ENCODE assay signal across 24 mouse cellular contexts in genomic region chr9:111306142-111306541, GRCm38 (mm10). TPM values are rescaled to one million over a fixed set of nuclear protein-coding genes. Genes with fewer than 3 reads are reported as not detected.
A peak's percentile ranks its signal among the peaks of the same experiment; 100 is the strongest.
DNase-seq lines count a peak whose midpoint lies in the region; ATAC-seq and TF ChIP-seq lines count a peak whose summit lies in the region.
"Had no signal": no experiment of that assay in that cellular context is flagged by ENCODE, and none has a peak within 500 bp of the region (broad histone marks: within the 10 kb centered on the region; RNA-seq: fewer than 3 reads in every experiment).

No protein-coding gene starts in this region.

- peaks cover 7% of the 10 kb centered on the region for H3K9me3 ChIP-seq in hindbrain, embryonic 14.5 days (ENCODE audit: control insufficient read depth, low read length)
- H3K9me3 ChIP-seq: forebrain, embryonic 13.5 days; heart, embryonic 12.5 days; hindbrain, embryonic 15.5 days had no signal

- peaks cover 2% of the 10 kb centered on the region for H3K27me3 ChIP-seq in heart, adult 2 months (ENCODE audit: control insufficient read depth, insufficient read depth, low read length)
- peaks cover 26% of the 10 kb centered on the region for H3K27me3 ChIP-seq in hindbrain, embryonic 14.5 days (ENCODE audit: control insufficient read depth, insufficient read depth, low read length)

- TF ChIP-seq EP300 in heart, adult 2 months (IDR thresholded peaks at IDR 0.05; ENCODE audit: insufficient read depth, low read depth, low read length), result no peak

- H3K27ac ChIP-seq in heart, adult 2 months, result no peak overlapping the region
- H3K27ac ChIP-seq in hindbrain, embryonic 14.5 days, result no peak overlapping the region
- H3K27ac ChIP-seq: embryonic facial prominence, embryonic 10.5 days; forebrain, embryonic 13.5 days; hindbrain, embryonic 10.5 days; hindbrain, embryonic 15.5 days had no signal

- no peak for TF ChIP-seq CTCF in heart, adult 2 months (IDR thresholded peaks at IDR 0.05)

- peak; percentile 34 for DNase-seq in heart, adult 11 months
- DNase-seq in heart, adult 2 months, result no peak
- DNase-seq in 416B (ENCODE audit: low read depth), result peak; percentile 17
- peak; percentile 55 for DNase-seq in adrenal gland, postnatal 10 days
- DNase-seq in brain, adult 2 months (ENCODE audit: low read depth, low spot score), result peak; percentile 46
- DNase-seq in cerebellum, postnatal 4 days (ENCODE audit: low spot score in 2 of 2), result no peak
- no peak for DNase-seq in hindbrain, embryonic 14.5 days (ENCODE audit: low spot score)
- DNase-seq: B cell, adult 2 months; cerebellum, adult 11 months; cerebellum, adult 9-11 months; cerebellum, postnatal 36 days; forebrain, postnatal 0 days; gastrocnemius, postnatal 10 days; kidney, adult 2 months had no signal

- no peaks in the 10 kb centered on the region for H3K4me1 ChIP-seq in heart, adult 2 months (ENCODE audit: control insufficient read depth, insufficient read depth, low read length)
- no peaks in the 10 kb centered on the region; the same call in 1 of the 2 replicates for H3K4me1 ChIP-seq in hindbrain, embryonic 14.5 days (replicated peaks; ENCODE audit: control insufficient read depth, insufficient read depth, low read length)
- H3K4me1 ChIP-seq: embryonic facial prominence, embryonic 10.5 days; forebrain, embryonic 13.5 days; heart, embryonic 12.5 days had no signal

- intact Hi-C loops in heart, adult 2 months (cut with DNase I), result no loop called here

- no peak overlapping the region for H3K9ac ChIP-seq in heart, adult 2 months (ENCODE audit: low read depth, low read length)
- H3K9ac ChIP-seq in hindbrain, embryonic 14.5 days, result no peak overlapping the region
- H3K9ac ChIP-seq: forebrain, embryonic 13.5 days; forebrain, postnatal 0 days; heart, embryonic 12.5 days; hindbrain, embryonic 15.5 days had no signal

- no peak for ATAC-seq in hindbrain, embryonic 14.5 days (ENCODE audit: low FRiP score)
- ATAC-seq: CD4-positive, CD25-positive, alpha-beta regulatory T cell, adult 4 months; forebrain, embryonic 13.5 days; forebrain, postnatal 0 days; intestine, embryonic 16.5 days had no signal

- TF ChIP-seq POLR2A in heart, adult 2 months (IDR thresholded peaks at IDR 0.05; ENCODE audit: insufficient read depth, low read depth, low read length), result no peak

- no peaks in the 10 kb centered on the region for H3K36me3 ChIP-seq in heart, adult 2 months (ENCODE audit: control insufficient read depth, insufficient read depth, low read length)
- no peaks in the 10 kb centered on the region for H3K36me3 ChIP-seq in hindbrain, embryonic 14.5 days (replicated peaks; ENCODE audit: control insufficient read depth, insufficient read depth)
- H3K36me3 ChIP-seq: embryonic facial prominence, embryonic 10.5 days; G1E; heart, embryonic 12.5 days; hindbrain, embryonic 10.5 days; hindbrain, embryonic 15.5 days had no signal

- no peak overlapping the region for H3K4me3 ChIP-seq in heart, adult 2 months
- no peak overlapping the region for H3K4me3 ChIP-seq in hindbrain, embryonic 14.5 days (replicated peaks; ENCODE audit: low read length)
- H3K4me3 ChIP-seq: embryonic facial prominence, embryonic 10.5 days; forebrain, embryonic 13.5 days; heart, embryonic 12.5 days; hindbrain, embryonic 10.5 days; hindbrain, embryonic 15.5 days had no signal

- no peaks in the 10 kb centered on the region for H3K79me2 ChIP-seq in heart, adult 2 months (replicated peaks; ENCODE audit: control insufficient read depth, insufficient read depth, low read length)

- 77% methylated on average over 7 of the region's 7 CpGs for WGBS in heart, adult 2 months
- WGBS in hindbrain, embryonic 14.5 days, result 88% methylated on average over 7 of the region's 7 CpGs

- H3K4me2 ChIP-seq in hindbrain, embryonic 14.5 days (replicated peaks), result no peak overlapping the region
- H3K4me2 ChIP-seq: forebrain, embryonic 13.5 days; heart, embryonic 12.5 days; hindbrain, embryonic 15.5 days had no signal

RNA-seq across cellular contexts. Expression of gene Trank1, which starts 5.4 kb away (rescaled TPM):
- total RNA-seq in heart, adult 2 months (2021), result not detected
- polyA plus RNA-seq in heart, adult 2 months (2012; rRNA removed), result 0.04 and 0.06 TPM in 2 replicates
- total RNA-seq in adrenal gland, postnatal 10 days (2021), result 10 to 100 TPM; 44.7 to 51.7 TPM
- 12.6 and 15.6 TPM in 2 replicates for polyA plus RNA-seq in hindbrain, embryonic 14.5 days (2014; fragmentation: Nextera tagmentation; extraction: Ambion mirVana)
- total RNA-seq: heart, postnatal 25 days had no signal
- polyA plus RNA-seq: CD4-positive, CD25-positive, alpha-beta regulatory T cell, adult 4 months; G1E; heart, embryonic 16.5 days had no signal

RNA-seq across cellular contexts. Expression of gene Epm2aip1, which starts 34.4 kb away (rescaled TPM):
- 10 to 100 TPM; 20.3 to 23.8 TPM for total RNA-seq in heart, adult 2 months (2021)
- 8.9 and 19.2 TPM in 2 replicates for polyA plus RNA-seq in heart, adult 2 months (2012; rRNA removed)
- 10 to 100 TPM; 32.8 to 40.6 TPM for total RNA-seq in adrenal gland, postnatal 10 days (2021)
- polyA plus RNA-seq in hindbrain, embryonic 14.5 days (2014; fragmentation: Nextera tagmentation; extraction: Ambion mirVana), result 81.3 and 98.0 TPM in 2 replicates

RNA-seq across cellular contexts. Expression of gene Mlh1, which starts 34.6 kb away (rescaled TPM):
- 1 to 10 TPM; 6.1 to 7.1 TPM for total RNA-seq in heart, adult 2 months (2021)
- 12.6 and 12.9 TPM in 2 replicates for polyA plus RNA-seq in heart, adult 2 months (2012; rRNA removed)
- 10 to 100 TPM; 16.3 to 29.2 TPM for total RNA-seq in adrenal gland, postnatal 10 days (2021)
- polyA plus RNA-seq in hindbrain, embryonic 14.5 days (2014; fragmentation: Nextera tagmentation; extraction: Ambion mirVana), result 27.0 and 27.4 TPM in 2 replicates

Comparison
In these comparisons a context has a peak if more than half of its experiments do, and no peak if none do; other contexts are left out.
1. DNase-seq: peak in heart, adult 11 months (single experiment), 416B (single experiment), adrenal gland, postnatal 10 days (single experiment) and brain, adult 2 months (single experiment); none in heart, adult 2 months (0 of 2), cerebellum, postnatal 4 days (0 of 2) and hindbrain, embryonic 14.5 days (single experiment).
2. RNA of gene Trank1, which starts 5.4 kb away (total RNA-seq): 44.7 to 51.7 TPM in adrenal gland, postnatal 10 days; not detected in heart, adult 2 months; every median in the first group is over 10 times any median in the second.